Mouse (Mus musculus) lung, postnatal 0 days (tissue): ENCODE data around the gene Plxnb2. TPM values are rescaled to one million over a fixed set of nuclear protein-coding genes. Genes with fewer than 3 reads are reported as not detected.

Experiments
- ATAC-seq: fragments of 200-750 bp; cut with Nextera tagmentation; 2 replicates; pipeline ENCODE4 v1.8.0; 2017; ENCODE audit warnings: moderate library complexity
- DNase-seq: peaks from one replicate; pipeline ENCODE4 v3.0.0-alpha.2; 2016; ENCODE audit warnings: low spot score
- H3K27ac ChIP-seq: fragments of 300-500 bp; sonication (generic); 2 replicates; pipeline ENCODE4 v1.5.1; 2014; ENCODE audit warnings: antibody characterized with exemption, mild to moderate bottlenecking, low read length, mixed read lengths
- H3K27me3 ChIP-seq: fragments of 300-500 bp; sonication (generic); replicated peaks from 2 replicates; pipeline ENCODE4 v1.6.1; 2014; ENCODE audit warnings: low read length, mixed read lengths; ENCODE audit not compliant: insufficient read depth
- H3K36me3 ChIP-seq: fragments of 300-500 bp; sonication (generic); 2 replicates; pipeline ENCODE4 v1.6.1; 2014; ENCODE audit warnings: low read length, mixed read lengths; ENCODE audit not compliant: insufficient read depth
- H3K4me1 ChIP-seq: fragments of 300-500 bp; sonication (generic); 2 replicates; pipeline ENCODE4 v1.6.1; 2014; ENCODE audit warnings: antibody characterized with exemption, low read depth, low read length, mixed read lengths; ENCODE audit not compliant: insufficient read depth
- H3K4me2 ChIP-seq: fragments of 300-500 bp; sonication (generic); replicated peaks from 2 replicates; pipeline ENCODE4 v1.6.1; 2014; ENCODE audit warnings: low read depth, mild to moderate bottlenecking, low read length, moderate library complexity, mixed read lengths
- H3K4me3 ChIP-seq: fragments of 300-500 bp; sonication (generic); 2 replicates; pipeline ENCODE4 v1.5.1; 2014; ENCODE audit warnings: low read depth, low read length
- H3K9ac ChIP-seq: fragments of 300-500 bp; sonication (generic); replicated peaks from 2 replicates; pipeline ENCODE4 v1.6.1; 2014; ENCODE audit warnings: low read depth, mild to moderate bottlenecking
- H3K9me3 ChIP-seq: fragments of 300-500 bp; sonication (generic); 2 replicates; pipeline ENCODE4 v1.6.1; 2016; ENCODE audit warnings: low read length, mixed read lengths
- CTCF ChIP-seq: IDR thresholded peaks from 2 replicates; pipeline ENCODE4 v1.5.1; 2016; ENCODE audit warnings: antibody characterized with exemption, mild to moderate bottlenecking
- EP300 ChIP-seq: IDR thresholded peaks from 2 replicates; pipeline ENCODE4 v1.6.1; 2016; ENCODE audit warnings: antibody characterized with exemption, mild to moderate bottlenecking, control low read depth
- WGBS: fragments of 180-500 bp; shearing (Covaris S2); extraction: QIAGEN DNeasy Blood & Tissue Kit; methylation state at CpG from one replicate; pipeline ENCODE4 v1.1.7; 2014; 5-methylcytosine and 5-hydroxymethylcytosine counted together
- polyA plus RNA-seq: library from polyadenylated mRNA; unstranded; fragments of >200 nt; fragmentation: Nextera tagmentation; extraction: Ambion mirVana; gene quantifications from 2 replicates; pipeline ENCODE4 v1.2.1, GENCODE M21; 2015

The Plxnb2 gene
- polyA plus RNA-seq, 1 experiment from 2014 or later, result 73.1 TPM

- ATAC-seq (no peak), DNase-seq (peak; percentile 68)
- no peak overlapping the region for H3K9ac ChIP-seq
- 42% methylated on average over 4 of the region's 4 CpGs for whole genome bisulfite sequencing
- no peak overlapping the region for H3K4me3 ChIP-seq
- H3K4me1 ChIP-seq, result peaks cover 68% of the 10 kb centered on the region
- H3K9me3 ChIP-seq, result no peaks in the 10 kb centered on the region
- peak overlapping the region; percentile 81 for H3K4me2 ChIP-seq
- no peaks in the 10 kb centered on the region for H3K36me3 ChIP-seq
- no peaks in the 10 kb centered on the region for H3K27me3 ChIP-seq
- TF ChIP-seq EP300 (no peak), CTCF (no peak)
- peak overlapping the region; percentile 90 for H3K27ac ChIP-seq
Measured at GRCm38 (mm10) chr15:89177576-89178259, 2.9 kb downstream of the Plxnb2 start.

- ATAC-seq, result peak; percentile 17
- Histone ChIP-seq H3K4me2 (peak overlapping the region; percentile 81), H3K4me1 (peaks cover 74% of the 10 kb centered on the region), H3K27ac (peak overlapping the region; percentile 90), H3K4me3 (no peak overlapping the region), H3K27me3 (no peaks in the 10 kb centered on the region), H3K36me3 (no peaks in the 10 kb centered on the region), H3K9me3 (no peaks in the 10 kb centered on the region), H3K9ac (no peak overlapping the region)
- 2% methylated on average over 5 of the region's 5 CpGs for WGBS
- TF ChIP-seq CTCF, result no peak
- no peak for TF ChIP-seq EP300
- DNase-seq, result peak; percentile 84
Measured at GRCm38 (mm10) chr15:89177121-89177520, 3.5 kb downstream of the Plxnb2 start.

- H3K4me3 ChIP-seq, result no peak overlapping the region
Measured at GRCm38 (mm10) chr15:89175411-89176155, 5.0 kb downstream of the Plxnb2 start.

DNA sequence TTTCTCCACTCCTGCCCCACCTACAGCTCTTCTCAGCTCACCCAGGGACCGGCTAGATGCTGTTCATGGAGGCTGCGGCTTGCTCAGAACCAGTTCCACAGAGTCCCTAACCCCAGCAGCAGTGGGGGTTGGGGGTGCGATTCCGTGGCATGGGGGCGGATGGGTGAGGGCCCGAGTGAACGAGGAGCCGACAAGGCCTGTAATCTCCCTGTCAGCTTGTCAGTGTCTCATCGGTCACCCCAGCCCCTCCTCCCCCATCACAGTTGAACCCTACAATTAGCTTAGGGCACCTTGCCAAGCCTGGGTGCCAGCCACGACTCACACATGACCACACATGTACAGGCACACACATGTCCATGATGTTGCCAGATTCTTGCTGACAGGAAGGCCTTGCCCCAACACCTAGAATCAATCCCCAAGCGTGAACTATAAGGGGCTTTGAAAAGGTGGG lies 5.7 kb downstream of the Plxnb2 start:
- Histone ChIP-seq H3K36me3 (no peaks in the 10 kb centered on the region), H3K9ac (no peak overlapping the region), H3K4me3 (no peak overlapping the region), H3K4me2 (no peak overlapping the region), H3K27me3 (no peaks in the 10 kb centered on the region), H3K27ac (peak overlapping the region; percentile 77; the same call in 1 of the 2 replicates), H3K9me3 (no peaks in the 10 kb centered on the region), H3K4me1 (peaks cover 67% of the 10 kb centered on the region)
- DNase-seq (no peak), ATAC-seq (no peak)
- TF ChIP-seq CTCF (no peak), EP300 (no peak)
- 33% methylated on average over 11 of the region's 11 CpGs for WGBS

More at GRCm38 (mm10) chr15:89175411-89176155, 5.0 kb downstream of the Plxnb2 start:
- peak overlapping the region; percentile 77 for H3K27ac ChIP-seq
- H3K9ac ChIP-seq, result no peak overlapping the region
- no peak overlapping the region for H3K4me2 ChIP-seq
- no peaks in the 10 kb centered on the region for H3K27me3 ChIP-seq
- no peaks in the 10 kb centered on the region for H3K36me3 ChIP-seq
- H3K9me3 ChIP-seq, result no peaks in the 10 kb centered on the region
- WGBS, result 35% methylated on average over 13 of the region's 13 CpGs
- TF ChIP-seq EP300 (no peak), CTCF (no peak)
- H3K4me1 ChIP-seq, result peaks cover 66% of the 10 kb centered on the region
- peak; percentile 66 for DNase-seq
- ATAC-seq, result no peak

GRCm38 (mm10) chr15:89173906-89174214 lies 6.7 kb downstream of the Plxnb2 start:
- H3K9me3 ChIP-seq, result no peaks in the 10 kb centered on the region
- H3K27me3 ChIP-seq, result no peaks in the 10 kb centered on the region
- H3K4me3 ChIP-seq, result peak overlapping the region; percentile 60
- no peaks in the 10 kb centered on the region for H3K36me3 ChIP-seq
- DNase-seq, result peak; percentile 87
- WGBS, result 3% methylated on average over 15 of the region's 15 CpGs
- peak overlapping the region; percentile 58; the same call in 1 of the 2 replicates for H3K9ac ChIP-seq
- peak; percentile 75 for ATAC-seq
- H3K27ac ChIP-seq, result peak overlapping the region; percentile 77
- peaks cover 70% of the 10 kb centered on the region for H3K4me1 ChIP-seq
- no peak for TF ChIP-seq EP300
- TF ChIP-seq CTCF, result no peak
- H3K4me2 ChIP-seq, result peak overlapping the region; percentile 99
